Mouse (Mus musculus) liver, embryonic 11.5 days (tissue): Measurements from ENCODE around the gene Ahsa1. TPM values are rescaled to one million over a fixed set of nuclear protein-coding genes. Genes with fewer than 3 reads are reported as not detected.

Experiments
- ATAC-seq: fragments of 200-750 bp; cut with Nextera tagmentation; replicated peaks from 2 replicates; pipeline ENCODE4 v1.8.0; 2017; ENCODE audit warnings: moderate number of reproducible peaks, mild to moderate bottlenecking, moderate TSS enrichment, moderate library complexity; ENCODE audit not compliant: low FRiP score
- DNase-seq: peaks from one replicate; pipeline ENCODE4 v3.0.0-alpha.2; 2017; ENCODE audit warnings: low spot score
- H3K27ac ChIP-seq: fragments of 300-500 bp; sonication (generic); 2 replicates; pipeline ENCODE4 v1.5.1; 2014; ENCODE audit warnings: mild to moderate bottlenecking, low read depth, low read length, control low read depth
- H3K27me3 ChIP-seq: fragments of 300-500 bp; sonication (generic); replicated peaks from 2 replicates; pipeline ENCODE4 v1.6.1; 2014; ENCODE audit warnings: low read length, mixed read lengths; ENCODE audit not compliant: control insufficient read depth, insufficient read depth
- H3K36me3 ChIP-seq: fragments of 300-500 bp; sonication (generic); 2 replicates; pipeline ENCODE4 v1.6.1; 2014; ENCODE audit warnings: mild to moderate bottlenecking, low read length, moderate library complexity, mixed read lengths; ENCODE audit not compliant: control insufficient read depth, insufficient read depth
- H3K4me1 ChIP-seq: fragments of 300-500 bp; sonication (generic); replicated peaks from 2 replicates; pipeline ENCODE4 v1.6.1; 2014; ENCODE audit warnings: low read length, mixed read lengths; ENCODE audit not compliant: control insufficient read depth, insufficient read depth
- H3K4me2 ChIP-seq: fragments of 300-500 bp; sonication (generic); 2 replicates; pipeline ENCODE4 v1.6.1; 2014; ENCODE audit warnings: mild to moderate bottlenecking, control low read depth, moderate library complexity
- H3K4me3 ChIP-seq: fragments of 300-500 bp; sonication (generic); 2 replicates; pipeline ENCODE4 v1.5.1; 2014; ENCODE audit warnings: low read depth, low read length, control low read depth
- H3K9ac ChIP-seq: fragments of 300-500 bp; sonication (generic); 2 replicates; pipeline ENCODE4 v1.6.1; 2014; ENCODE audit warnings: low read depth, low read length, control low read depth
- H3K9me3 ChIP-seq: fragments of 300-500 bp; sonication (generic); 2 replicates; pipeline ENCODE4 v1.6.1; 2016; ENCODE audit warnings: low read length, inconsistent platforms, mixed read lengths; ENCODE audit not compliant: control insufficient read depth
- WGBS: fragments of 180-500 bp; shearing (Covaris S2); extraction: QIAGEN DNeasy Blood & Tissue Kit; methylation state at CpG from one replicate; pipeline ENCODE4 v1.1.7; 2014; 5-methylcytosine and 5-hydroxymethylcytosine counted together
- polyA plus RNA-seq: library from polyadenylated mRNA; unstranded; fragments of >200 nt; fragmentation: Nextera tagmentation; extraction: Ambion mirVana; gene quantifications from 2 replicates; pipeline ENCODE4 v1.2.1, GENCODE M21; 2014

The Ahsa1 gene
- polyA plus RNA-seq, 1 experiment from 2014 or later, result 296 TPM

DNA sequence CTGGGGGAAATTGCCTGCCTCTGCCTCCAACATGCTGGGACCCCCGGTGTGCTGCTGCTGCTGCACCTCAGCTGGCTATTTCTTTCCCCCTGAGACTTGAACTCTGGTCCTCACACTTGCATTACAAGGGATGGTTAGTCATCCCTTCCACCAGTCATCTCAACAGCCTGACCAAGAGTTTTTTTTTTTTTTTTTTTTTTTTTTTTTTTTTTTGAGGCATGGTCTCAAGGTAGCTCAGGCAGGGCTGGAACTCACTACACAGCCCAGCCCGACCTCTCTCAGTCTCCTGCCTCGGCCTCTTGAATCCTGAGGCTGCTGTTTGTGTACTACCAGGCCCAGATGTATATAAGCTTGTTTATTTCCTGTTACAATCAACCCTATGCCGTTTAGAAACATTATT is 18.0 kb downstream of the Ahsa1 start:
- DNase-seq (no peak), ATAC-seq (no peak)
- no peak overlapping the region for H3K9ac ChIP-seq
- no peak overlapping the region for H3K4me3 ChIP-seq
- no peaks in the 10 kb centered on the region for H3K9me3 ChIP-seq
- H3K4me2 ChIP-seq, result no peak overlapping the region
- H3K27me3 ChIP-seq, result no peaks in the 10 kb centered on the region
- no peak overlapping the region for H3K27ac ChIP-seq
- 75% methylated on average over 4 of the region's 4 CpGs for WGBS
- no peaks in the 10 kb centered on the region for H3K36me3 ChIP-seq
- 0 out of 2 replicates have a peak, but pooled peaks cover 5% of the 10 kb centered on the region for H3K4me1 ChIP-seq

DNA sequence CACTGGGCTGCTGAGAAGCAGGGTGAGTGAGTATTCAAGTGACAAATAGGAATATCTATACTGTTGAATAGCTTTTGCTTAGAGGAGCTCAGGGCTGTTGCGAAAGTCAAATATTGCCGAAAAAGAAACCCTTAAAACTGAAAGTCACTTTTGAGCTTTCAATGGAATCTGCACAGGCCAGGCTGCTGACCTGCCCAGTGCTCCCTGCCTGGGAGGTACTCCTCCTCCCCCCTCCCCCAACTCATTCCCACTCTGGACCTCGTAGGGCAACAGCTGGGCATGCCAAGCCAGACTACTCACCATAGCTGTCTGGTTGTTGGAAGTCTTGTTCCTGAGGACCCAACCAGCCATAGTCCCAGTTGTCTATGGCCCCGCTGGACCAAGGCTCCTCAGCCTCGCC is 18.4 kb downstream of the Ahsa1 start:
- DNase-seq, result no peak
- 0 out of 2 replicates have a peak, but pooled peaks cover 3% of the 10 kb centered on the region for H3K4me1 ChIP-seq
- no peaks in the 10 kb centered on the region for H3K36me3 ChIP-seq
- H3K9ac ChIP-seq, result no peak overlapping the region
- no peak overlapping the region for H3K4me3 ChIP-seq
- no peak overlapping the region for H3K4me2 ChIP-seq
- H3K9me3 ChIP-seq, result no peaks in the 10 kb centered on the region
- H3K27ac ChIP-seq, result no peak overlapping the region
- ATAC-seq, result no peak
- 81% methylated on average over 5 of the region's 5 CpGs for WGBS
- H3K27me3 ChIP-seq, result no peaks in the 10 kb centered on the region

- no peak overlapping the region for H3K4me2 ChIP-seq
- H3K27ac ChIP-seq, result no peak overlapping the region
- no peaks in the 10 kb centered on the region for H3K9me3 ChIP-seq
- ATAC-seq (no peak), DNase-seq (no peak)
- no peaks in the 10 kb centered on the region for H3K27me3 ChIP-seq
- H3K4me3 ChIP-seq, result no peak overlapping the region
- 85% methylated on average over 5 of the region's 5 CpGs for WGBS
- H3K36me3 ChIP-seq, result no peaks in the 10 kb centered on the region
- no peaks in the 10 kb centered on the region for H3K4me1 ChIP-seq
- no peak overlapping the region for H3K9ac ChIP-seq
Measured at GRCm38 (mm10) chr12:87289100-87289499, 22.8 kb downstream of the Ahsa1 start.

- no peak for ATAC-seq
- H3K36me3 ChIP-seq, result no peaks in the 10 kb centered on the region
- no peak overlapping the region for H3K27ac ChIP-seq
- H3K4me2 ChIP-seq, result no peak overlapping the region
- no peaks in the 10 kb centered on the region for H3K9me3 ChIP-seq
- 72% methylated on average over 6 of the region's 6 CpGs for WGBS
- H3K4me1 ChIP-seq, result no peaks in the 10 kb centered on the region
- peaks cover 7% of the 10 kb centered on the region; the same call in 1 of the 2 replicates for H3K27me3 ChIP-seq
- no peak overlapping the region for H3K9ac ChIP-seq
- no peak overlapping the region for H3K4me3 ChIP-seq
- DNase-seq, result peak; percentile 20
Measured at GRCm38 (mm10) chr12:87293934-87294333, 27.7 kb downstream of the Ahsa1 start.

DNA sequence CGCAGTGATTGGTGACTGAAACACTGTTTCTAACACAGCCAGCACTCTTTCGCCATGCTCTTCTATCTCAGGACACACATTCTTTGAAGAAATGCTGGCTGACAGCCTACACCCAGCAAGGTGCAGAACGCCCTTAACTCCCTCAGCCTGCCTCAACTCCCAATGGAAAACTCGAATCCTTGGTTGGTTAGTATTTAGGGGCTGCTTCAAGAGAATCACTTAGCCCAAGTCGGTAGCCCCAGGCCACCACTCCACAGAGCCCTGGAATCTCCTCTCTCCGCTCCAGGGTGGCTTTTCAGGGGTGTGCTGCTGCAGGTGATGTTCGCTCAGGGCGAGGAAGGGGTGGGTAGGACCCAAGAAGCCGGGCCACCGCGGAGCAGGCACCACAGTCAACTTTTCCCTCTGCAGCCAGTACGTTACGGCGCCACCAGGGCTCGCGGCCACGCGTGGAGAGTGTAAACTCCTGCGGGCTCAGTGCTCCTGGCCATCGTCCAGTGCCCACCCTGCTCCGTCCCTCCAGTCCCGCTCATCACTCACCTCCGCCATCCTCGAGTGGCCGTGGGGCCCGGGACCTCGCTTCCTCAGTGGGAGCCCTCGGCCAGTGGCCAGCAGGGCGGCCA is 32.9 kb downstream of the Ahsa1 start:
- ATAC-seq (no peak; the same call in 1 of the 2 replicates), DNase-seq (no peak)
- 11% methylated on average over 29 of the region's 29 CpGs for WGBS
- Histone ChIP-seq H3K9me3 (no peaks in the 10 kb centered on the region), H3K27me3 (peaks cover 25% of the 10 kb centered on the region), H3K27ac (no peak overlapping the region), H3K4me2 (peak overlapping the region; percentile 98), H3K36me3 (no peaks in the 10 kb centered on the region), H3K9ac (peak overlapping the region; percentile 60), H3K4me3 (peak overlapping the region; percentile 68), H3K4me1 (0 out of 2 replicates have a peak, but pooled peaks cover 2% of the 10 kb centered on the region)

GRCm38 (mm10) chr12:87299657-87300440 is 33.6 kb downstream of the Ahsa1 start, which contains the start of gene Ism2:
Ism2 (minus strand) TSS chr12:87299705.
- Histone ChIP-seq H3K4me1 (0 out of 2 replicates have a peak, but pooled peaks cover 2% of the 10 kb centered on the region), H3K9me3 (no peaks in the 10 kb centered on the region), H3K27ac (no peak within 1 kb of the TSS), H3K4me3 (peak within 1 kb of the TSS; percentile 68), H3K36me3 (no peaks in the 10 kb centered on the region), H3K9ac (peak within 1 kb of the TSS; percentile 60), H3K27me3 (peaks cover 25% of the 10 kb centered on the region), H3K4me2 (peak within 1 kb of the TSS; percentile 98)
- ATAC-seq (peak; percentile 76), DNase-seq (peak; percentile 61)
- WGBS, result under 1% methylated on average over 86 of the region's 86 CpGs

- no peaks in the 10 kb centered on the region for H3K9me3 ChIP-seq
- peaks cover 25% of the 10 kb centered on the region for H3K27me3 ChIP-seq
- H3K9ac ChIP-seq, result peak overlapping the region; percentile 60
- H3K4me3 ChIP-seq, result peak overlapping the region; percentile 68
- 0 out of 2 replicates have a peak, but pooled peaks cover 2% of the 10 kb centered on the region for H3K4me1 ChIP-seq
- H3K36me3 ChIP-seq, result no peaks in the 10 kb centered on the region
- ATAC-seq (no peak), DNase-seq (no peak)
- WGBS, result under 1% methylated on average over 9 of the region's 9 CpGs
- no peak overlapping the region for H3K27ac ChIP-seq
- H3K4me2 ChIP-seq, result peak overlapping the region; percentile 98
Measured at GRCm38 (mm10) chr12:87300441-87300690, 34.1 kb downstream of the Ahsa1 start.

- H3K9me3 ChIP-seq, result no peaks in the 10 kb centered on the region
Measured at GRCm38 (mm10) chr12:87301189-87301588, 34.9 kb downstream of the Ahsa1 start.

More at GRCm38 (mm10) chr12:87301189-87301588, 34.9 kb downstream of the Ahsa1 start:
- Histone ChIP-seq H3K4me1 (0 out of 2 replicates have a peak, but pooled peaks cover 2% of the 10 kb centered on the region), H3K4me3 (no peak overlapping the region), H3K27me3 (peaks cover 25% of the 10 kb centered on the region), H3K36me3 (no peaks in the 10 kb centered on the region), H3K4me2 (no peak overlapping the region), H3K27ac (no peak overlapping the region), H3K9ac (no peak overlapping the region)
- DNase-seq, result no peak
- ATAC-seq, result no peak
- 41% methylated on average over 4 of the region's 4 CpGs for WGBS
